Mouse (Mus musculus): ENCODE results near the gene Taok2.
A peak's percentile ranks its signal among the peaks of the same experiment; 100 is the strongest.

The Taok2 gene

DNA sequence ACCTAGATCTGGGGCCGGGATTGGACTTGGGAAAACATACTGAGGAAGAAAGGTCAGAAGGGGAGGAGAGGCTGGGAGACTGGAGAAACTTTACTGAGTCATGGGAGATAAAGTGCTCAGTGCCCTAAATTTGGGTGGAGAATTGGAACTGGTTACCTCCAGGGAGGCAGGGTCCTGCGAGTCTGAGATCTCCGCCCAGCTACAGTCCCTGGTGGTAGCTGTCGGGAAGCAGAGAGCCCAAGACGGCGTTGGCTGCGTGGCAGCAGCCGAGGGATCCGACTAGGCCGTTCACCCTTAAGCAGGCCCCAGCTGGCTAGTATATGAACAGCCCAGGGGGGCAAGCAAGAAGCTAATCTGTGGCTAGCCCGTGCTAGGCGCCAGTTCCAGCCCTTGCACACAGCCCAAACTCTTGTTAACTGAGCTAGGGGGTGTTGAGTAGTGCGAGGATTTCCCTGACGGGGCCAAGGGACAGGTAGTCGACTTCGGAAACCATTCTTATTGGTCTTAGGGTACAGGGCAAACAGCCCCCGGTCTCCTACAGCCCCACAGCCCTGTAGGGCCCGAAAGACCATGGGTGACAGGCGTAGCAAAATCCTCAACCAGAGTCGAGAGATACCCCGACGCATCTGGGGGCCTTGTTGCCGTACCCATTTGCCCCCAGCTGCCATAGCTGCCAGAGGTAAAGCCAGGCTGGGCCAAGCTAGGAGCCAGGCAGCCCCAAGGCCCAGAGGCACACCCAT lies 14.6 kb downstream of the Taok2 start:
- no peak for DNase-seq

DNA sequence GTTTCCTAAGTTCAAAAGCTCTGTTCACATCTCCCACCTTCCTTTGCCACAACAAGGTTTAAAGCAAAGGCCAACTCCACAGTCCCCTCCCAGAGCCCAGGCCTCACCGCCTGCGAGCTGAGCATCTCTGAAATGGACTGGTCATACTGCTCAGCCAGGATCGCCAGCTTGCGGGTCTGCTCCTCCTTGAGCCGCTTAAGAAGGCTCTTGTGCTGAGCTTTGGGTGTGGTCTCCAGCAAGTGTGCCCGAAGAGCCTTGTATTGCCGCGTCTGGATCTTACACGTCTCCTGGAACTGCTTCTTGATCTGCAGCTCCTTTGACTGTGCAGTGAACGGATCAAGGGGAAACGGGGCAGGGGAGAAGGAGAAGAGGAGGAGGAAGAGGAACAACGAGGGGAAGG lies 16.5 kb downstream of the Taok2 start:
- no peak for DNase-seq

DNA sequence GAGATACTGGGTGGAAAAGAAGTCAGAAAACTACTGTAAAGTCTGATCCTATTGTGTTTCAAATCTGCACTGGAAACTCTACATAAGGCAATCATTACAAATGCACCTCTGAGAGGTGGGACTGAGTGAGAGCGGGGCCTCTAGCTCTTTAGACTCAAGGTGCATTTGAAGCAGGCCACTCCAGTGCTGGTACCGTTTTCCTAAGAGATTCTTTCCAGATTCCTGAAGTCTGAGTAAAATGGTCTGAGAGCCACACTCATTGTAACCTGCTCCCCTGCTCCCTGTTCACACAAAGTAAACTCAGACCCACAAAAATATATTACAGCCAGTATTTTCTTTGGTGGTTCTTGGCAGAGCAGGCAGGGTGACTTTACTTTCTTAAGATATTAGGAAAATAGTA lies 17.0 kb downstream of the Taok2 start:
- DNase-seq = no peak

GRCm38 (mm10) chr7:126863791-126864190 lies 20.7 kb downstream of the Taok2 start:
- no peak for DNase-seq

DNA sequence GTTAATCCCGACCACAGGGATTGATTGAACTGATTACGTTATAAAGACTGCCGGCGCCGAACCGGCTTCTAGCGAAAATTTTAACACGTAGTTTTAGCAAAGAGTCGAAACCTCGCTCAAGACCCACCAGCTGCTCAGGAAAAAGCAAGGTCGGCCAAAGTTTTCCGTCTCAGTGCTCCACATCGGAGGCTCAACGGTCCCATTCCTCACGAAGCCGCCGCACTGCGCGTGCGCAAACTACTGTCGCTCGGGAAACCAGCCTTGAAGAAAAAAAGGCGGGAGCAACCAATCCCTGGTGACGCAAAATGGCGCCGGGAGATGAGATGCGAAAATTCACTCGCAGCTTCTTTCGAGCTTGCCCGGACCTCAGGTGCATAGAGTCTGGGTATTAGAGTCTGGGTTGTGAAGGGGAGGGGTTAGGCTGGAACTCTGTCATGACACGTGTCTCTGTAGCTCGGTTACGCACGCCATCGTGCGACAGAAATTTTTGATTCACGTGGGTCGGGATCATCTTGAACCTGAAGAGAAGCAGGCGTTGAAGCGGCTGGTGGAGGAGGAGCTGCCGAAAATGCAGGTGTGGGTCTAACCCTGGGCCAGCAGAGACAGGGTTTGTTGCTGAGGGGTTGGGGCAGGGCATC lies 22.2 kb downstream of the Taok2 start, which contains the start of gene Ino80e:
Gene Ino80e, minus strand, starts transcription at position 231 of the 638 bp plus-strand sequence.
- DNase-seq = peak; percentile 86 to 89

- peak; percentile 95 for DNase-seq
Observed at GRCm38 (mm10) chr7:126861429-126862130, 22.9 kb downstream of the Taok2 start, which contains the start of gene Hirip3. Hirip3 (plus strand) TSS chr7:126861972.

- DNase-seq = no peak
Observed at GRCm38 (mm10) chr7:126860987-126861386, 23.5 kb downstream of the Taok2 start.

DNA sequence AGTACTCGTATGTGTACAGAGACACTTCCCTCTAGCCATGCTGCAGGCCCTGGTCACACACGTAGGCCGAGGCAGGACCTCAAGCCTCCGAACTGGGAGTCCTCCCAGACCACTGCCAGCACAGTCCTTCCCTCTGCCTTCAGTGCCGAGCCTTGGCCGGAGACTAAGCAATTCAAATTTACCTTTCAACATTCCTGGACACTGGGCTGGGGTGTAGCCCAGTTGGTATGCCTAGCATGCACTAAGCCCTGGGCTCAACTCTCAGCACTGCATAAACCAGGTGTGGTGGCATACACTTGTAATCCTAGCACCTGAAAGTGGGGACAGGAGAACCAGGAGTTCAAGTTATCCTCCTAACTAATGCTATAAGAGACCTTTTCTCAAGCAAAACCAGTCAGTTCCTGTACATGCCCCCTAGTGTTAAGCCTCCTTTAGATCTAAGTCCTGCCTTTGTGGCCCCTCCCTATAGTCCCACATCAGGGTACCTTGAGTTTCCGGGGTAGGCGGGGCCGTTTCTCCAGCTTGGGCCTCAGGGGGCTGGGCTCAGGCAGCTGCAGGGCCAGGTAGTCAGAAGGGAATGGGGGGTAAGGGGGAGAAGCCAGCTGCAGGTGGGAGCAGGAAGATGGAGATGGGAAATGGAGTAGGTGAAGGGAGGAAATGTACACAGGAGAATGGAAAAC lies 27.6 kb downstream of the Taok2 start:
- DNase-seq = no peak

DNA sequence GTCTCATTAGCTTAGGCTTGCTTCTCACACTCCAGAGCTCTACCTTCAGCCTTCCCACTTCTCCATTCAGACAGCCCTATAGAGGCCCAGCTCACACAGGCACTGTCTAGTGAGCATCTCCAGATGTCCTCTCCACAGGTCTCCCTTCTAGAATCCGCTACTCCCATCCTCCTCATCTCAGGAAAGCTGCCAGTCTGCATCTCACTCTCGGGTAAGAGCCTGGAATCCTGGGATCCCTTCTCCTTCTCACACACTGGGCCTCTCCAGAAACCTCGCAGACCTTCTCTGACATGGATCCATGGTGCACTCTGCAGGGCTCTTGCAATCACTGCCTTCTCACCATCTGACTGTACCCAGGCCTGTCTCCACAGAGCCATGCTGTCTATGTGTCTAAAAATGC lies 28.9 kb downstream of the Taok2 start:
- DNase-seq = no peak

DNA sequence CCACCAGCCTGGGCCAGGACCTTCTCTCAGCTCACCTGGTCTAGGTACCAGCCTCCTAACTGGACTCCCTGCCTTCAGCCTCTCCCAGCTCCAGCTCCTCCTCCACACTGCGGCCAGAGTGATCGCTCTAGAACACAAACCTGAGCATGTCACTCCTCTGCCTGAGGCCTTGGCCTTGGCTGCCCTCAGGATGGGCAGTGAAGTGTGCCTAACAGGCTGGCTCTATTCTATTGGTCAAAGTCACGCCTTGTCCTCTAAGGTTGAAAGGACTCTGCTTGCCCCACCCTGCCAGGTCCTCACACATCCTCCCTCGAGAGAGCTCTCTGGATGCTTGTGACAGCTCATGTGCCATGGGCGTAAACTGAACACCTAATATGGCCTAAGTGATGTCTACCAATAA lies 31.0 kb downstream of the Taok2 start:
- no peak for DNase-seq

- DNase-seq = no peak
Observed at GRCm38 (mm10) chr7:126851192-126851591, 33.3 kb downstream of the Taok2 start.

- no peak for DNase-seq
Observed at GRCm38 (mm10) chr7:126850161-126850560, 34.3 kb downstream of the Taok2 start.

DNA sequence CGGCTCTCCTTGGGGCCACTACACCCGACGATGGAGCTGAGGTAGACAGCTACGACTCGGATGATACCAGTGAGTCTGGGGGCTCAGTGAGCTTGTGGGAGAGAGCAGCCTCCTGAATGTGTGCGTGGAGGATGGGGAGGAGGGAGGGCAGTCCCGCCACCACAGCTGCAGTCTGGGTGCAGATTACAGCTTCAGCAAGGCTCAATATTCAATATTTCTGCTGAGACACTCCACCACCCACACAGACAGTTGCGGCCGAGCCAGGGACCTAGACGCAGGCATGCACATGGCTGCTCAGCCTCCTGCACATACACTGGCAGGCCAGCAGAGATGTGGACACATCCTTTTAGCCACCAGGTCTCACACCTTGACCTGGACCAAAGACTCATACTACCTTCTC lies 35.7 kb downstream of the Taok2 start:
- no peak for DNase-seq

GRCm38 (mm10) chr7:126847421-126848398 lies 36.8 kb downstream of the Taok2 start:
- peak in 1 of 2 experiments; percentile 25 for DNase-seq

DNA sequence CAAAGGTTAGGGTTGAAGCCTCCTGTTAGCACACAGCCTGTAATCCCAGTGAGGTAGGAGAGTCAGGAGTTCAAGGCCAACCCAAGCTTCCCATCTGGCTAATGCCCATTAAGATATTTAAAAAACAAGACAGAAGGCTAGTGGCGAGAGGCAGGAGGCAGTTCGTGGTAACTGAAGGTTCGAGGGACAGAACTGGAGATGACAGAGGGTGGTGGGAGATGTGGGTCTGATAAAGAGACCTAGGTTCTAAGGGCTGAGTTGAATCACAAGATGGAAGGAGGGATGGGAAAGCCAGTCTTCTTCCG lies 37.4 kb downstream of the Taok2 start, which contains the start of gene Doc2a:
Gene Doc2a, plus strand, starts transcription at position 301 of the 305 bp plus-strand sequence.
- no peak for DNase-seq

- DNase-seq = no peak
Observed at GRCm38 (mm10) chr7:126845516-126845915, 39.0 kb downstream of the Taok2 start.

- no peak for DNase-seq
Observed at GRCm38 (mm10) chr7:126843276-126843675, 41.2 kb downstream of the Taok2 start.

DNA sequence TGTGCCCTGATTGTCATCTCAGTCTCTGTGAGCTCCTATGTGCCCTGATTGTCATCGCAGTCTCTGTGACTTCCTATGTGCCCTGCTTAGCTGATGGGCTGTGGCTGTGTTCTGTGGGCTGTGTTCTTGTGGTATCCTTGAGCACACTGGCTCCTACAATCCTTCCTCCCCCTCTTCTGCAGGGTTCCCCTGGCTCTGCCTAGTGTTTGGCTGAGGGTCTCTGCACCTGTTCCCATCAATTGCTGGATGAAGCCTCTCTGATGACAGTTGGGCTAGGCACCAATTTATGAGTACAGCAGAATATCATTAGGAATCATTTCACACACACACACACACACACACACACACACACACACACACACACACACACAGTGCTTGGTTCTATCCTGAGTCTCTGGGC lies 51.2 kb downstream of the Taok2 start:
- no peak for DNase-seq

DNA sequence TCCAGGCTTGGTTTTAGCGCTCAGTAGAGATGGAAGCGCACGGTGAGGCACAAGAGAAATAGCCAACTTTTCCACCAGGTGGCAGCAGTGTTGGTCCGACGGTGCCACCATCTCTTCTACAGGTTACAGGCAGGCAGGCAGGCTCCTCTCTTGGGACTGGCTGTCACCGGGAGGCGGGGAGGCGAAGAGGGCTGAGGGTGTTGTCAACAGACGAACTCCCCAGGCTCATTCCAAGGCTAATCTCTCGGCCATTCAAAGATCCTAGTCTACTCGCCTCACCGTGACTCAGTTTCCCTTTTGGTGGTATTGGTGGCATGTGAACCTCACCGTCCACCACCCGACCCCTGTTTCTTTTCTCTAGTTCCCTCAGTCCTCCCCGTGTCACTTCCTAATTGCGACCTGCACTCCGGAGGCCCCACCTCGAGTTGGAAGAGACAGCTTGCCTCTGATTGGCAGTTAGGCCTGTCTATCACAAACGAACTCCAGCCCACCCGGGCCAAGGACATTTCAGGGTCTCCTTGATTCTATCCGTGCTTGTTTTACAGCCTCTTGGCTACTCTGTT lies 52.4 kb downstream of the Taok2 start:
- peak; percentile 85 to 88 for DNase-seq

DNA sequence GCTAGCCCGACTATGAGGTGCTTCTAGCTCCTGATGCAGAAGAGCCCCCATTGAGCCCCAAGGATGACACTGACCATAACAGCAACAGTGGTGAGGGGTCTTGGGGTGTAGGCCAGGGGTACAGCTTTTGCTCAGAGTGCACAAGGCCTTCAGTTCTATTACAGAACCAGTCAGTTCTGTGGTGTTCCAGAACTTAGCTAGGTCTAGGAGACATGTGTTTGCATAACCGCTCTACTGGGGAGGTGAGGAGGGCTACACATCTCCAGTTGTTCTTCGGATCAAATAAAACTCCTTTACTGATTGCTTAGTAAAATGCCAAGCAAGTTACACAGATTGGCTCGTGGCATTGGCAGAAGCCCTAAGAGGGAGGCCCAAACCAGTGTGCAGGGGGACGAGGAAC lies 53.0 kb downstream of the Taok2 start, which contains the start of gene 4930451I11Rik:
Gene 4930451I11Rik, minus strand, starts transcription at position 101 of the 400 bp plus-strand sequence.
- no peak for DNase-seq

- DNase-seq = no peak
Observed at GRCm38 (mm10) chr7:126825952-126826351, 58.6 kb downstream of the Taok2 start.

DNA sequence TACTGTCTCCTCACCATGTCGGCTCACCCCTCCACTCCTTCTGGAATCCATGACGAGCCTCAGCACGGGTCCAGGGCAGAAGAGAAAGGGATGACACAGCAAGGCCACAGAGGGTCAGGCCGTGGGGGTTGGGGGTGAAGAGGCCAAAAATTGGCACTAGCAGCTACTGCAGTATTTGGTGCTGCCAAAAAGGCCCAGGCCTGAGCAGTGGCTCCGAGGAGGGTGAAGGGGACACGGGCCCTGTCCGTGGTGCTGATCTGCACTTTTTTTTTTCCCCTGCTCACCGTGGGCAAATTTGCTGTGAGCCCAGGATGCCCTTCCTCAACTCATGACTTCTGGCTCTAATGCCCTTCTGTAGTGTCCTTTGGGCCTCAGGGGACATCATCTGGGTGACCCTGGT lies 59.1 kb downstream of the Taok2 start:
- peak in 1 of 2 experiments; percentile 32 for DNase-seq

All from B cell, adult 2 months (primary cell).